Mouse (Mus musculus): ENCODE data around the gene Fam102a. TPM values are rescaled to one million over a fixed set of nuclear protein-coding genes. Genes with fewer than 3 reads are reported as not detected.

The Fam102a gene
- total and polyA plus RNA-seq, 3 experiments: 1.3 to 7.8 (median 3.8) TPM

DNA sequence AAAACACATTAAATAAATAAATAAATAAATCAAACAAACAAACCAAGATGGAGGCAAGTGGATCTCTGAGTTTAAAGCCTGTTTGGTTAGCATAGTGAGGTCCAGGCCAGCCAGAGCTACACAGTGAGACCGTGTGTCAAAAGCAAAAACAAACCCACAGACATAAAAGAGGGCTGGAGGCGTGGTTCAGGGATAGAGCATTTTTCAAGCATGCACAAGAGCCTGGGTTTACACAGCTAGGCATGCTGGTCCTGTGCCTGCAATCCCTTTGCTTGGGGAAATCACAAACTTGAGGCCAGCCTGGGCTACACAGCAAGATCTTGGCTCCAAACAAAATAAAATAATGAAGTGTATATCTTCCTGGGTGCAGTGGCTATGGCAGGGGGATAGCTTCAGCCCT is 42.5 kb upstream of the Fam102a start:
- no peak overlapping the region for H3K4me2 ChIP-seq (ENCODE audit: insufficient read depth, low read depth, poor library complexity, severe bottlenecking)
- no peaks in the 10 kb centered on the region for H3K27me3 ChIP-seq (replicated peaks)
- no peak overlapping the region for H3K27ac ChIP-seq (ENCODE audit: insufficient read depth, low read depth)
- H3K4me1 ChIP-seq (ENCODE audit: control insufficient read depth in 1 of 2, insufficient read depth in 2 of 2): peaks cover 0 to 3% of the 10 kb centered on the region in 2 experiments; a peak in 1 of 4 replicates
- no peak for DNase-seq (ENCODE audit: extremely low read depth)
- H3K79me2 ChIP-seq (replicated peaks; ENCODE audit: control insufficient read depth, extremely low read depth, insufficient read depth, poor library complexity, severe bottlenecking): no peaks in the 10 kb centered on the region
- H3K36me3 ChIP-seq (replicated peaks in 1 of 2; ENCODE audit: control insufficient read depth in 1 of 2, insufficient read depth in 1 of 2, low read length in 1 of 2): no peaks in the 10 kb centered on the region
- no peak overlapping the region for H3K9ac ChIP-seq (ENCODE audit: insufficient read depth, low read depth)
- no peak overlapping the region for H3K4me3 ChIP-seq (replicated peaks in 1 of 3; ENCODE audit: low read depth in 2 of 3, low read length in 2 of 3, poor library complexity in 1 of 3)
- H3K9me3 ChIP-seq (replicated peaks; ENCODE audit: low read length): no peaks in the 10 kb centered on the region
- TF ChIP-seq HCFC1 (IDR thresholded peaks at IDR 0.05; ENCODE audit: low read depth, low read length): no peak
- no peak for TF ChIP-seq TCF12 (IDR thresholded peaks at IDR 0.05; ENCODE audit: low read depth, low read length)
- TF ChIP-seq MAZ (IDR thresholded peaks at IDR 0.05; ENCODE audit: low read depth, low read length): no peak
- TF ChIP-seq PAX5 (IDR thresholded peaks at IDR 0.05; ENCODE audit: low read length): no peak
- no peak for TF ChIP-seq E2F4 (IDR thresholded peaks at IDR 0.05; ENCODE audit: insufficient replicate concordance, low read depth, low read length)
- TF ChIP-seq RAD21 (IDR thresholded peaks at IDR 0.05; ENCODE audit: low read depth, low read length): no peak
- TF ChIP-seq JUND (conservative IDR thresholded peaks at IDR 0.05; ENCODE audit: low read depth, low read length): no peak
- TF ChIP-seq NELFE (IDR thresholded peaks at IDR 0.05; ENCODE audit: low read depth, low read length): no peak
- no peak for TF ChIP-seq TBP (conservative IDR thresholded peaks at IDR 0.05; ENCODE audit: low read depth, low read length)
- no peak for TF ChIP-seq GABPA (IDR thresholded peaks at IDR 0.05; ENCODE audit: insufficient replicate concordance, low read depth, low read length)
- TF ChIP-seq CHD1 (IDR thresholded peaks at IDR 0.05; ENCODE audit: low read depth, low read length): no peak
- TF ChIP-seq CTCF (conservative IDR thresholded peaks at IDR 0.05 in 1 of 2, IDR thresholded peaks at IDR 0.05 in 1 of 2; ENCODE audit: low read depth in 2 of 2, low read length in 2 of 2): no peak
- TF ChIP-seq MYC (IDR thresholded peaks at IDR 0.05; ENCODE audit: low read depth, low read length): no peak
- TF ChIP-seq ZC3H11A (IDR thresholded peaks at IDR 0.05; ENCODE audit: low read depth, low read length): no peak
- dilution Hi-C loops (cut with MboI; ENCODE audit: extremely low pct_ligation_motif_present, extremely low pct_unique_long_range_greater_than_20kb, low sequenced_read_pairs): no loop called here
- in situ Hi-C loops (cut with MboI; ENCODE audit: low pct_ligation_motif_present, low pct_unique_long_range_greater_than_20kb, low sequenced_read_pairs): loop anchor here (5.0 kb wide), 1 partner anchor 70 kb away; no protein-coding TSS in a partner anchor

DNA sequence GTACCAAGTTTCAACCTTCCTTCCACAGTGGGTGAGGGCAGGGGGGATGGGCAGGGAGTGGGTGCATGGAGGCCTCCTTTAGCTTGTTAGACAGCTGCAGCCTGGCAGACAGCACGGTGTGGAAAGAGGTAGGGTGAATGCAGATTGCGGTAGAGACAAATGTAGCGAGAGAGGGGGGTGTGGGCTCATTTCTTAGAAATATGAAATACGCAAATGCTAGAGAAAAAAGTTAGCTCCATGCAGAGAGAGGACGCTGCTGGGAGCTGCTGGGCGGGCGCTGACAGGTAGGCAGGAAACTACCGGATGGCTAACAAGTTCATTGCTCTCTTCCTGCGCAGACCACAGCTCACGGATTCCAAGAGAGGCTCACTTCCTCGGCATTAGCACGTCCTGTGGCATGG is 41.8 kb upstream of the Fam102a start:
- no peak overlapping the region for H3K27ac ChIP-seq (ENCODE audit: insufficient read depth, low read depth)
- no peak for DNase-seq (ENCODE audit: extremely low read depth)

More for the DNA sequence above, 41.8 kb upstream of the Fam102a start:
- no peaks in the 10 kb centered on the region for H3K27me3 ChIP-seq (replicated peaks)
- H3K79me2 ChIP-seq (replicated peaks; ENCODE audit: control insufficient read depth, extremely low read depth, insufficient read depth, poor library complexity, severe bottlenecking): no peaks in the 10 kb centered on the region
- no peak for TF ChIP-seq MEF2A (IDR thresholded peaks at IDR 0.05; ENCODE audit: borderline replicate concordance, low read depth, low read length)
- TF ChIP-seq SMC3 (IDR thresholded peaks at IDR 0.05; ENCODE audit: low read depth, low read length): no peak
- TF ChIP-seq USF2 (conservative IDR thresholded peaks at IDR 0.05; ENCODE audit: low read depth, low read length): no peak
- dilution Hi-C loops (cut with MboI; ENCODE audit: extremely low pct_ligation_motif_present, extremely low pct_unique_long_range_greater_than_20kb, low sequenced_read_pairs): no loop called here
- no peak overlapping the region for H3K9ac ChIP-seq (ENCODE audit: insufficient read depth, low read depth)
- peaks cover under 1% of the 10 kb centered on the region for H3K9me3 ChIP-seq (replicated peaks; ENCODE audit: low read length)
- no peak overlapping the region for H3K4me3 ChIP-seq (replicated peaks in 1 of 3; ENCODE audit: low read depth in 2 of 3, low read length in 2 of 3, poor library complexity in 1 of 3)
- H3K36me3 ChIP-seq (replicated peaks in 1 of 2; ENCODE audit: control insufficient read depth in 1 of 2, insufficient read depth in 1 of 2, low read length in 1 of 2): no peaks in the 10 kb centered on the region
- no peak overlapping the region for H3K4me2 ChIP-seq (ENCODE audit: insufficient read depth, low read depth, poor library complexity, severe bottlenecking)
- peaks cover 0 to 3% of the 10 kb centered on the region in 2 experiments; a peak in 1 of 4 replicates for H3K4me1 ChIP-seq (ENCODE audit: control insufficient read depth in 1 of 2, insufficient read depth in 2 of 2)
- in situ Hi-C loops (cut with MboI; ENCODE audit: low pct_ligation_motif_present, low pct_unique_long_range_greater_than_20kb, low sequenced_read_pairs): loop anchor here (5.0 kb wide), 1 partner anchor 69 kb away; no protein-coding TSS in a partner anchor

All from CH12.LX (cell line).